Mouse (Mus musculus) adrenal gland, adult 8-10 months (tissue): Measurements from ENCODE around the gene Plau. TPM values are rescaled to one million over a fixed set of nuclear protein-coding genes. Genes with fewer than 3 reads are reported as not detected.

Source experiments
- DNase-seq: peaks from one replicate; pipeline ENCODE4 v3.0.0; 2022
- total RNA-seq, 4 experiments: library from RNA; stranded (reverse); gene quantifications; 2 replicates each; pipeline ENCODE4 v1.2.4; 2022

Plau gene
- total RNA-seq, 4 experiments from 2014 or later, result 22.1 to 48.3 (median 35.9) TPM

GRCm38 (mm10) chr14:20806116-20806840 lies 30.2 kb upstream of the Plau start:
- no peak for DNase-seq

DNA sequence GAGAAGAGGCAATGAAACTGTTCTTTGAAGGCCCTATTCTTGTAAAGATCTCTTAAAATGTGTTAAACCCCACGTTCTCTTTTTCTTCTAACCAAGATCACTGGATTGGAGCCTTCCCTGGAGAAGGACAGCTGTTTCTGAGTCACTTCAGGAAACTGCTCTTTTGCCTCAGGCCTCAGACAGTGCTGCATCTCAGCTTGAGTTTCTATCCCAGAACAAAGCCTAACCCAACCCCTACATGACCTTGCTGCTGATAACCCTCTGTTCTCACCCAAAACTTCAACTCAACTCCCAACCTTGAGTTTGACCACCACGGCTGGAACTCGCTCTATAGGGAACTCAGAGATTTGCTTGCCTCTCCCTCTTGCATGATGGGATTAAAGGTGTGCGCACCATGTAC lies 27.1 kb upstream of the Plau start:
- DNase-seq, result no peak

DNA sequence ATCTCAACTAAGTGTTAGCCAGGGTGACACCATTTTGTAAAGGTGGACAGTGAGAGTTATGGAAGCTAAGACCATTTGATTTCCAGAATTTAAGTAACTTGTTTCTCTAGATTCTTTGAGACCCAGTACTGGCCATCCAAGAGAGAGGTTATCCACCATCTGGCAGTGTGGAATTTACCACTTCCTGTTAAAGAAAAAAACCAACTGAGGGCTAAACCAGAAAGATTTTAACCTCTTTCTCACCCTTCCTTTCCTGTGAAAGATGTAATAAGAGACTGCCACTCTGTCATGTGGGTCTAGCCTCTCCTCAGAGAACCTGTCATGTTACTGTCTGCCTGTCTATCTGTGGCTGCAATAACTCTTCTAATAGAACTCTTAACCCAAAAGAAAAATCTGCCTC lies 26.6 kb upstream of the Plau start:
- DNase-seq, result no peak

DNA sequence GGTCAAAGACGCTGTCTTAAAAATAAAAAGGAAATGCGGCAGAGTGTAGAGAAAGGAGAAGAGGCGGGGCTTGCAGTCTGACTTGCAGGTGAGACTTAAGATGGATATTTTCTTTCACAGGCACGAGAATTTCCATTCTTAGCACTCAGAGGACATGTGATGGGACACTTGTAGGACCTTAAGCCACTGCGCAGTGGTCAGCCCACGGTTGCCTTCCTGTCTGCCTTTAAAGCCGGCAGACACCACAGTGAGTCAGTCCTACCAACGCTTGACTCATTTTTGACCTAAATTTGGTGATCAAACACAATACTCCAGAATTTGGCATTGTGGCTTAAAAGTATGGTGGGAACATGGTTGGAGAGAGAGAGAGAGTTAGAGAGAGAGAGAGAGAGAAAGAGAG lies 25.2 kb upstream of the Plau start:
- no peak for DNase-seq

DNA sequence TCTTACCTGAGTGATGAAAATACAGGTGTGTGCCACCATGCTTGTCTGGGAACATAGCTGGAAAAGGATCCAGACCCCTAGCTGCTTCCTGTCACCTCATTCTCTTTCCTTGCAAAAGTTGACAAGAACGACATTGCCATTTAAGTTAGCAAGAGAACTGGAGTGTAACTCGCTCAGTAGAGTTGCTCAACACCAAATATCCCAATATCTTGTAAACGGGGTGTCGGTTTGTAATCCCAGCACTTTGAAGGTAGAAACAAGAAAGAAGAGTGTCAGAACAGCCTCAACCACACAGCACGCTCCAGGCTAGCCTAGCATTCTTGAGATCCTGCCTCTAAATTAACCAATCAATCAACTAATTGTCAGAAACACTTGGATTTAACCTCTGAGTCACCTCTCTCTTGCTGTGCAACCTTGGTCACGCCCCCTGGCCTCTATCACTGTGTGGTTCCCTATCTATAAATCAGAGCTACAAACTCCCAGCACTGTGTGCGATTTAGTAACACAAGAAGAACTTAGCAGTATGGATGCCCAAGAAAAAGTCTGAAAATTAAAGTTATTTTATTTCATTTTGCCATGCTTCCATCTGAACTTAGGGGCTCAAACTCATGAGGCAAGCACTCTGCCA lies 24.6 kb upstream of the Plau start:
- DNase-seq, result no peak

DNA sequence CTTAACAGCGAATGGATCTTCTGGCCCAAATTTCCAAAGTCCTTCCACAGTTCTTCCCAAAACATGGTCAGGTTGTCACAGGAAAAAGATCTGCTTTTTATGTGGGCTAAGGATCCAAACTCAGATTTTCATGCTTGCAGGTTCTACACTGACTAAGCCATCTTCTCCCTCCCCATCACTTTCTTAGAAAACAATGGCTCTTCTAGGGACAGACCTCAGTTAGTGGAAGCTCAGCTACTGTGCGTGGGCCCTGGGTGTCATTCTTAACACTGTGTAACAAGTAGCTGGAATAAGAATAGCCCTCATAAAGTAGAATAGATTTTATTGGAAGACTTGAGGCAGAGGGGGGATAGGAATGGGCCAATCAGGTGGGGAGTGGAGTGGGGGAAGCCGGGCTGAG lies 21.0 kb upstream of the Plau start:
- no peak for DNase-seq

- no peak for DNase-seq
Measured at GRCm38 (mm10) chr14:20824517-20824916, 11.9 kb upstream of the Plau start.

- DNase-seq, result no peak
Measured at GRCm38 (mm10) chr14:20825516-20825915, 10.9 kb upstream of the Plau start.

DNA sequence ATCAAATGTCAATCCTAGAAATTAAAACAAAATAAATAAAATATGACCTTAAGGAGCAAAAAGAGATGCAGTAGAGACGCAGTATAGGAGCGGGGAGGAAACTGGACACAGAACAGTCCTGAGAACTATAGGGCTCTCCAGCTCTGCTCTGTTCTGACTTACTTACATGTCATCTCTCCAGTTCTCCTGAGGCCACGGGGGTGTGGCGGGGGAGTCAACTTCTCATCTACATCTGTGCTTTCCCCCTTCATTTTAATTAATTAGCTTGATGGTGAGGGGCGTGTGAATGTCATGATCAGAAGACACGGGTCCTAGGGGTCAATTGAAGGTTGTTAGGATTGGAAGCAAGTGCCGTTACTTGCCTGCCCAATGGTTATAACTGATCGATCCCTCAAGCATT lies 9.4 kb upstream of the Plau start:
- DNase-seq, result no peak

- no peak for DNase-seq
Measured at GRCm38 (mm10) chr14:20827491-20827890, 9.0 kb upstream of the Plau start.

- DNase-seq, result no peak
Measured at GRCm38 (mm10) chr14:20828524-20828923, 7.9 kb upstream of the Plau start.

- DNase-seq, result no peak
Measured at GRCm38 (mm10) chr14:20829523-20830366, 6.7 kb upstream of the Plau start.

DNA sequence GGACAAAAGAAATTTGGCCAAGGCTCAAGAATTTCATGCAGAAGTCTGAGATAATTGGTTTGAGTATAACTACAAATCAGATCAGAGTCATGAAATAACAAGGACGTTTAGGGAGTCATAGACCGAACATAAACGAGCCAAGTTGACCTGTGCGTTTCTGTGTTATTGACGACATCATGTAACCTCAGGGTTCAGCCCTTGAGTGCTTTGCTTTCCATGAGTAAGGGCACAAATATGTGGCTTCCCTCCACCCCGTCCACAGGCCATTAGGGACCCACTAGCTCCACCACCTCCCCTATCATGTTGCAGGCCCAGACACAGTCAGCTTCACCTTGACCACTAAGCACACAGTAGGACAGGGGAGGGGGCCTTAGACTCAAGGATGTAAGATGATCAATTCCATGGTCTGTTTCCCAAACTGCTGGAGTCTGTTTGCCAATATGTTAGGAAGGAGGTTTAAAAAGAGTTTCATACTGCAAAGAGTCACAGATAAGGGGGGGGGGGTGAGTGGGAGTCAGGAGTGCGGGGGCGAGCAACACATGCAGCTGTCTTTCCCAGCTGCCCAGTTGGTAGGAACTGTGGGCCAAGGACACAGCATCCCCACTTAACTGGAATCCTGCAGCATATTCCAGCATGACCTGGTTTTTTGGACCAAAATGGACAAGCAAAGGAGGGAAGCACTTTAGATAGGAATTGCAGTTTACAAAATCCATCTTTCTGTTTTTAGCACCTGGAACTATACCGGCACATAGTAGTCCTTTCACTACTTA lies 5.1 kb upstream of the Plau start:
- DNase-seq, result no peak

DNA sequence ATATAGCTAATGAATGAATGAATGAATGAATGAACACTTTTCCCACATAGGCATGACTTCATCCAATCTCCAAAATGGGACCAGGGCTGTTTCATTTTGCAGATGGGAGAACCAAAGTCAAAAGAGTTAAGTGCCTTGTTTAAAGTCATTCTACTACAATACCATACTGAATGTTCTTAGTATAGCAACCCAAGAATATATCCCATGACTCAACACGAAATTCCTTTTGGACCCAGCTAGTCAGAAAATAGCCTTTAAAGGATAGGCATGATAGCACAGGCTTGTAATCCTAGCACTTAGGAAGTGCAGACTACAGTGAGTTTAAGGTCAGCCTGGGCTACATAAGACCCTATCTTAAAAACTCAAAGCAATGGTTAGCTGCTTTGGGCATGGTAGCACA lies 4.5 kb upstream of the Plau start:
- DNase-seq, result no peak

DNA sequence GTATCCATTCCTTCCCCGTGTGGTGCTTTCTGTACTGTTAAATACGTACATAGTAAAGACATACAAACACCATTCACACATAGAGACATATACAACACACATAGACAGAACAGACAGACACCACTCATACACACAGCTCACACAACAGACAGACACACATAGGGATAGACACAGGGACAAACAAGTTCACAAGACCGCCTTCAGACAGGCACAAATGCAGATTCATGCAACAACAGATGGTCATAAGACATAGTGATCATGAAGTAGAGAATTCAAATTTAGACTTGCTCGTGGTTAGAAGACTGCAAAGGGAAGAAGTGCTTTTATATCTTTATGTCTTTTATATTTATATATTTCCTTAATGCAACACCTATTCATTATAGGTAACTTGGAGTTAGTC lies 2.9 kb upstream of the Plau start:
- no peak for DNase-seq

- DNase-seq, result no peak
Measured at GRCm38 (mm10) chr14:20834136-20834535, 2.3 kb upstream of the Plau start.

GRCm38 (mm10) chr14:20836905-20837376 lies 481 bp downstream of the Plau start:
- DNase-seq, result no peak

- DNase-seq, result no peak
Measured at GRCm38 (mm10) chr14:20837681-20838080, 1.2 kb downstream of the Plau start.

GRCm38 (mm10) chr14:20841526-20841925 lies 5.1 kb downstream of the Plau start:
- DNase-seq, result no peak

GRCm38 (mm10) chr14:20842629-20843028 lies 6.2 kb downstream of the Plau start:
- no peak for DNase-seq

DNA sequence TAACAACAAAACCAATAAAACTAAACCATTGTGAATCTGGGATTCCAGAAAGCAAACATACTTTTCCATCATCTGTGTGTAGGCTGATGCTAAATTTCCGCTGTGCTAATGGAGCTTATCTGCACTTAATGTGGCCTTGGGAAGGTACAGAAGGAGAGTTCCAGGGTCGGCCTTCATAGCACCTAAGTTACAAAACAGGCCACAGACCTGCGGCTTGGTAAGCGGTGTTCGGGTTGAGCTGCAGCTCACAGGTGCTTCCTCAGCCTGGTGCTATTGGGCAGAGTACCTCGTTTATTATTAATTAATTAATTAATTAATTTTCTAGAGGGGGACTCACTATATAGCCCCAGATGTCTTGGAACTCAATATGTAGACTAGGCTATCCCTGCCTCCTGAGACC lies 7.7 kb downstream of the Plau start:
- no peak for DNase-seq
